Mouse (Mus musculus) inflammation-experienced regulatory T-cells, adult 16 weeks (primary cell): Measurements from ENCODE around the gene Cldn19. TPM values are rescaled to one million over a fixed set of nuclear protein-coding genes. Genes with fewer than 3 reads are reported as not detected.

Experiments
- polyA plus RNA-seq: library from polyadenylated mRNA; unstranded; fragments of 100-300 nt; shearing (Covaris generic); gene quantifications from one replicate; pipeline ENCODE4 v1.2.1, GENCODE M21; 2017

Cldn19 gene
- not detected for polyA plus RNA-seq

GRCm38 (mm10) chr4:119255351-119255750, at the start of gene Cldn19:
TSS of gene Cldn19 (plus strand) at chr4:119255414.

GRCm38 (mm10) chr4:119218169-119218568, 37.0 kb upstream of the Cldn19 start, which contains the start of gene Tmem269:
TSS of gene Tmem269 (minus strand) at chr4:119218217.

GRCm38 (mm10) chr4:119232410-119233255, 22.6 kb upstream of the Cldn19 start, which contains the start of the genes AU022252 and P3h1:
TSS of gene AU022252 (minus strand) at chr4:119232712.
TSS of gene P3h1 (plus strand) at chr4:119232915.

GRCm38 (mm10) chr4:119294415-119295133, 39.4 kb downstream of the Cldn19 start, which contains the start of gene Ybx1:
TSS of gene Ybx1 (minus strand) at chr4:119294604.

Other genes starting within 250 kb of the Cldn19 start
- 69.7 TPM for gene Slc2a1, start 146.7 kb upstream of the Cldn19 start, polyA plus RNA-seq
- 3.4 TPM for gene Zfp691, start 81.2 kb upstream of the Cldn19 start, polyA plus RNA-seq
- 0.57 TPM for gene Ermap, start 65.4 kb upstream of the Cldn19 start, polyA plus RNA-seq
- 70.2 TPM for gene Svbp, start 60.1 kb upstream of the Cldn19 start, polyA plus RNA-seq
- 0.20 TPM for gene Tmem269, start 37.2 kb upstream of the Cldn19 start, polyA plus RNA-seq
- gene AU022252, start 22.7 kb upstream of the Cldn19 start, polyA plus RNA-seq, result 16.9 TPM
- gene P3h1, start 22.5 kb upstream of the Cldn19 start, polyA plus RNA-seq, result 1.2 TPM
- 56.4 TPM for gene Ybx1, start 39.2 kb downstream of the Cldn19 start, polyA plus RNA-seq
- 44.0 TPM for gene Ppih, start 65.1 kb downstream of the Cldn19 start, polyA plus RNA-seq
- gene Ccdc30, start 160.1 kb downstream of the Cldn19 start, polyA plus RNA-seq, result 7.8 TPM
- gene Ppcs, start 167.0 kb downstream of the Cldn19 start, polyA plus RNA-seq, result 68.2 TPM
- gene Zmynd12, start 167.4 kb downstream of the Cldn19 start, polyA plus RNA-seq, result 0.27 TPM
- gene Rimkla, start 237.2 kb downstream of the Cldn19 start, polyA plus RNA-seq, result 0.11 TPM